Mouse (Mus musculus) small intestine, adult 2 months (tissue): ENCODE data around the gene Fam3a. TPM values are rescaled to one million over a fixed set of nuclear protein-coding genes. Genes with fewer than 3 reads are reported as not detected.

Experiments used
- H3K27ac ChIP-seq: fragments of 200-500 bp; 2 replicates; pipeline ENCODE4 v1.5.1; 2012; ENCODE audit warnings: low read depth, low read length, control low read depth, inconsistent platforms; ENCODE audit not compliant: insufficient read depth
- H3K27me3 ChIP-seq: fragments of 200-500 bp; 2 replicates; pipeline ENCODE4 v1.6.1; 2012; ENCODE audit warnings: mild to moderate bottlenecking, moderate library complexity, low read length, inconsistent platforms; ENCODE audit not compliant: control insufficient read depth, insufficient read depth
- H3K36me3 ChIP-seq: fragments of 200-500 bp; 2 replicates; pipeline ENCODE4 v1.6.1; 2012; ENCODE audit warnings: mild to moderate bottlenecking, low read length, control low read depth, inconsistent platforms; ENCODE audit not compliant: control insufficient read depth, insufficient read depth
- H3K4me1 ChIP-seq: fragments of 200-500 bp; 2 replicates; pipeline ENCODE4 v1.6.1; 2012; ENCODE audit warnings: low read length, inconsistent platforms, mixed read lengths; ENCODE audit not compliant: control insufficient read depth, insufficient read depth, insufficient read length
- H3K4me3 ChIP-seq: fragments of 200-500 bp; 2 replicates; pipeline ENCODE4 v1.5.1; 2012; ENCODE audit warnings: low read depth, mild to moderate bottlenecking, control low read depth, inconsistent platforms, low read length, moderate library complexity
- CTCF ChIP-seq: fragments of 200-500 bp; IDR thresholded peaks from 2 replicates; pipeline ENCODE4 v1.5.1; 2012; ENCODE audit warnings: low read depth, mild to moderate bottlenecking, control low read depth, inconsistent platforms, low read length, moderate library complexity, mixed read lengths; ENCODE audit not compliant: insufficient replicate concordance, insufficient read length; ENCODE audit errors: extremely low read depth
- POLR2A ChIP-seq: fragments of 200-500 bp; IDR thresholded peaks from 2 replicates; pipeline ENCODE4 v1.6.1; 2012; ENCODE audit warnings: low read depth, mild to moderate bottlenecking, control low read depth, inconsistent platforms, low read length, moderate library complexity
- WGBS: fragments of 180-500 bp; shearing (Covaris S2); methylation state at CpG from one replicate; pipeline ENCODE4 v1.1.7; 2018; 5-methylcytosine and 5-hydroxymethylcytosine counted together
- polyA plus RNA-seq: library from polyadenylated mRNA; depleted of rRNA; stranded (reverse); fragments of >200 nt; gene quantifications from 2 replicates; pipeline ENCODE4 v1.2.3, GENCODE M21; 2012; rRNA removed

The Fam3a gene
- polyA plus RNA-seq = 15.4 and 27.3 TPM in 2 replicates

- TF ChIP-seq POLR2A = peak; percentile 58; the same call in 1 of the 2 replicates
- TF ChIP-seq CTCF = peak; percentile 44; the same call in 1 of the 2 replicates
- H3K27me3 ChIP-seq = no peaks in the 10 kb centered on the region
- peaks cover 4% of the 10 kb centered on the region; the same call in 1 of the 2 replicates for H3K36me3 ChIP-seq
- 14% methylated on average over 30 of the region's 30 CpGs for WGBS
- H3K4me1 ChIP-seq = peaks cover 5% of the 10 kb centered on the region; the same call in 1 of the 2 replicates
- H3K27ac ChIP-seq = peak within 1 kb of the TSS; percentile 87
- peak within 1 kb of the TSS; percentile 73 for H3K4me3 ChIP-seq
These were observed at the start of gene Fam3a, which contains the start of gene Ikbkg for GRCm38 (mm10) chrX:74392535-74393443. TSS of gene Fam3a (minus strand) at chrX:74393272. TSS of gene Ikbkg (plus strand) at chrX:74393290.

GRCm38 (mm10) chrX:74429290-74429821 is 36.3 kb upstream of the Fam3a start:
- WGBS = 16% methylated on average over 22 of the region's 22 CpGs
- peaks cover 9% of the 10 kb centered on the region; the same call in 1 of the 2 replicates for H3K36me3 ChIP-seq
- H3K27ac ChIP-seq = peak overlapping the region; percentile 97
- peaks cover 19% of the 10 kb centered on the region; the same call in 1 of the 2 replicates for H3K4me1 ChIP-seq
- H3K27me3 ChIP-seq = no peaks in the 10 kb centered on the region
- TF ChIP-seq CTCF = no peak
- peak; percentile 72; the same call in 1 of the 2 replicates for TF ChIP-seq POLR2A
- peak overlapping the region; percentile 92 for H3K4me3 ChIP-seq

- TF ChIP-seq POLR2A = peak; percentile 71; the same call in 1 of the 2 replicates
- no peak for TF ChIP-seq CTCF
- WGBS = 16% methylated on average over 25 of the region's 25 CpGs
- peaks cover 20% of the 10 kb centered on the region; the same call in 1 of the 2 replicates for H3K4me1 ChIP-seq
These were observed 35.8 kb upstream of the Fam3a start, which contains the start of gene G6pdx for GRCm38 (mm10) chrX:74428826-74429276. TSS of gene G6pdx (minus strand) at chrX:74429194.

DNA sequence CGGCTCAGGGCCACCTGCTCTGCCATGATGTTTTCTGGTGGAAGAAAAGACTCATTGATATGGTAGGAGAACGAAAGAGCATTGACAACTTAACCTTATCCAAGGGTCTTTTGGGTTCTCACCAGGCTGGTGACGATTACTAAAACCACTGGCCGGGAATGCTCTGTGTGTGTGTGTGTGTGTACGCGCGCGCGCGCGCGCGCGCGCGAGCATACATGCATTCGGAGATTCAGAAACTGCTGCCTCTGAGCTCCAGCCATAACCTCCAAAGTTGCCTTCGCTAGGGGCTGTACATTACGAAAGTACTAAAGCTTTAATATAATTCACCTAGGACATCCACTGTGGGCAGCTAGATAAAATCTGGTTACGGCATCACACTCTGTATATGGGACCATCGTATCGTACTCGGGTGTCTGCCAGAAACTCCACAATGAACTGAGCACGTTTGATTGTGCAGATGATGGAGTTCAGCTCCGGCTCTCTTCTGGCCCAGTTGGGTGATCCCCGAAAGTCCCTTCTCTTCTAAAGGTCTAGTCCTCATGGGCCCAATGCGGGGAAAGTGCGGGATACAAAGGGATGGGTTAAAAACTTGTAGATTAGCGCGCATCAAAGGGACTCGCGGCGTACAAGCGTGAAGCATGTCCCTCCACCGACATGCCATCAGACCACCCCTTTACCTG is 35.2 kb upstream of the Fam3a start:
- WGBS = 16% methylated on average over 35 of the region's 35 CpGs
- Histone ChIP-seq H3K27ac (peak overlapping the region; percentile 50; the same call in 1 of the 2 replicates), H3K27me3 (no peaks in the 10 kb centered on the region), H3K4me3 (peak overlapping the region; percentile 92), H3K4me1 (peaks cover 20% of the 10 kb centered on the region; the same call in 1 of the 2 replicates), H3K36me3 (0 out of 2 replicates have a peak, but pooled peaks cover 3% of the 10 kb centered on the region)
- TF ChIP-seq POLR2A (no peak), CTCF (no peak)

More at GRCm38 (mm10) chrX:74428826-74429276, 35.8 kb upstream of the Fam3a start, which contains the start of gene G6pdx:
- Histone ChIP-seq H3K4me3 (peak within 1 kb of the TSS; percentile 92), H3K27me3 (no peaks in the 10 kb centered on the region), H3K27ac (peak within 1 kb of the TSS; percentile 97), H3K36me3 (peaks cover 6% of the 10 kb centered on the region; the same call in 1 of the 2 replicates)

- Histone ChIP-seq H3K4me1 (peaks cover 20% of the 10 kb centered on the region; the same call in 1 of the 2 replicates), H3K27me3 (no peaks in the 10 kb centered on the region), H3K4me3 (no peak overlapping the region), H3K36me3 (no peaks in the 10 kb centered on the region), H3K27ac (peak overlapping the region; percentile 67)
- WGBS = 54% methylated on average over 3 of the region's 3 CpGs
- no peak for TF ChIP-seq POLR2A
- TF ChIP-seq CTCF = no peak
These were observed 34.0 kb upstream of the Fam3a start for GRCm38 (mm10) chrX:74427116-74427515.

DNA sequence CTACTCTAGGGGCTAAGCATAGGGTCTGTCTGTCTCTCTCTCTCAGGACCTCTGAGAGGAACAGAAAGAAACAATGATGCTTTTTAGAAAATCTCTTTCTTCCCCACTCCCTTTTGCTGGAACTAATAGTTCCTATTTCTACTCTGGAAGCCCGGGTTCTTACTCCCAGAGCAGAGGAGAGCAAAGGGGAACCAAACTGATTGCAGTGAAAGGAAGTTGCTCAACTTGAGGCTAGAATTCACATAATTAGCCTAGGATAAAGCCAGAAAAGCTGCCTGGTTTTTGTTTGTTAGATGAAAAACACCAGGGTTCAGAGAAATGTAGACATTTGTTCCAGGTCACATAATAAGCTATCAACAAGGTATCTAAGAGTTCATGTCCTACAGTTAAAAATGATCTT is 33.2 kb upstream of the Fam3a start:
- Histone ChIP-seq H3K4me1 (peaks cover 20% of the 10 kb centered on the region; the same call in 1 of the 2 replicates), H3K36me3 (no peaks in the 10 kb centered on the region), H3K4me3 (no peak overlapping the region), H3K27ac (peak overlapping the region; percentile 60), H3K27me3 (no peaks in the 10 kb centered on the region)
- 40% methylated on average over 1 of the region's 1 CpGs for WGBS
- TF ChIP-seq POLR2A (no peak), CTCF (no peak)
